Mouse (Mus musculus) kidney, postnatal 14 days (tissue): ENCODE measurements around the gene Rgs6.

Source experiments
- DNase-seq: peaks from one replicate; pipeline ENCODE4 v3.0.0; 2022; ENCODE audit warnings: mixed read lengths

The Rgs6 gene

DNA sequence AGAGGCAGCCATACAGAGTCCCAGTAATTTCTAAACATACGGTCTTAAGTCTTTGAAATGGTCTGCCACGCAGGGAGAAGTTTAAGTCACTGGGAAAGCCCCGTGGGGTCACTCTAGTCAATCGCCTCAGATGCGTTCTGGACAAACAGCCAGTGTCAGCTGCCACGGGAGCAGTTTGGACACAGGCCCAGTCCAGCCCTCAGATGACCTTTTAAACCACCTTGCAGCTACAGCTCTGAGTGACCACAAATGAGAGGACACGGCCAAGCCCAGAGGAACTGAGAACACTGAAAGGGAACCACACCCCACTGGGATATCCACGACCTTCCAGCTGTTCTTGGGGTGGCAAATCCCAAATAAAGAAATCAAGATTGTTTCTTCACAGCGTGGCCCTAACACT, 512.3 kb downstream of the Rgs6 start:
- peak; percentile 60 for DNase-seq

DNA sequence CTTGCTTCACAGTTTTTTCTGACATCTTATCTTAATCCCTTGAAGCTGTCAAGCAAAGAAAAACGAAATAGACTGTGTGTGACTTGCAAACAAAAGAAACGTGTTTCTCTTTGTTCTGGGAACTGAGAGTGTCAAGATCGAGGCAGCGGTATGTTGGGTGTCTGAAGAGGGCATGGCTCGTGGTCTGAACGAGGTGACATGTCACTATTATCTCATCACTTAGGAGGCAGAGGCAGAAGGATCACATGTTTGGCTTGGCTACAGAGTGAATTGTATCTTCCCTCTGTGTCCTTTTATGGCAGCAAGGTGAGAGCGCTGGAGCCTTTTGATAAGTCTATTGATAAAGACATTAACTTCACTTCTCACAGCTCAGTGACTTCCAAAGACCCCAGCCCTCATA, 512.8 kb downstream of the Rgs6 start:
- DNase-seq, result no peak

DNA sequence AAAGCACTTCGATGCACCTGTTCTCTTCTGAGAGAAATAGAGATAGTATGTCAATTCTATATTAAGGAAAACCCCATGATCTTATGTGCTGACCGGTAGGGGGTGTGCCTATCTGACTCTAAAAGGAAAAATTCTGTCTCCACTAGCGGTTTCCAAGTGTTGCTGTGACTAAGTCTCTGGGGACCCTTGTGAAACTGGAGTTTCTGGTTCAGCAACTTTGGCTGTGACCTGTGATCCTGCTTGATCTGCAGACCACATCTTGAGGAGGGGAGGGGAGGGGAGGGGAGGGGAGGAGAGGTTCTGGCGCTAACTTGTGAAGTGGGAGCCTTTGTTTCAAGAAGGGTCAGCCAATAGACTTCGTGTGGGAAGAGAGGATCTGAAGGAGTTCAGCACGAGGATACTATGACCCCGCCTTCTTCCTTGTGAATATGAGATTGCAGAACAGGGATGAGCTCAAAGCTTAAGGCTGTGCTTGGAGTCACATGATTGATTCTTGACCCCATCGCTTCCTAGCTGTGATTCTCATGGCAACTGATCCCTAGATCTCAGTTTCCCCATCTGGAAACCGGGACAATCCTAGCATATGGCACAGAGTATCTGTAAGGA, 517.5 kb downstream of the Rgs6 start:
- DNase-seq, result peak; percentile 26

DNA sequence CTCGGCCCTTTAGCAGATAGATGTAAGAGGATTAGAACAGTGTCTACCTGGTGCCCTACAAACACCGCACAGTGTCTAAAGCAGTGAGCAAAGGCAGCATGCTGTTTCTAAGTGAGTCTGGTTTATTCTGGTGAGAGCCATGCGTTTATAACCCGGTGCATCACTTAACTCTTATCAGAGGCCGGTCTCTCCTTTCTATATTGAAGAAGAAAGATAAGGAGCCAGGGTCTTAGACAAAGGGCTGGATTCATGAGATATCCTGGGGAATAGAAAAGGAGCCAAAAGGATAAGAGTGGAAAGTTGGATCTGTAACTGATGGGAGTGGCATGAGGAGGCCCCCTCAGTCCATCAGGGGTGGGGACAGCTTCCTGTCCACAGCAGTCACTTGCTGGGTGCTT, 518.0 kb downstream of the Rgs6 start:
- DNase-seq, result no peak

DNA sequence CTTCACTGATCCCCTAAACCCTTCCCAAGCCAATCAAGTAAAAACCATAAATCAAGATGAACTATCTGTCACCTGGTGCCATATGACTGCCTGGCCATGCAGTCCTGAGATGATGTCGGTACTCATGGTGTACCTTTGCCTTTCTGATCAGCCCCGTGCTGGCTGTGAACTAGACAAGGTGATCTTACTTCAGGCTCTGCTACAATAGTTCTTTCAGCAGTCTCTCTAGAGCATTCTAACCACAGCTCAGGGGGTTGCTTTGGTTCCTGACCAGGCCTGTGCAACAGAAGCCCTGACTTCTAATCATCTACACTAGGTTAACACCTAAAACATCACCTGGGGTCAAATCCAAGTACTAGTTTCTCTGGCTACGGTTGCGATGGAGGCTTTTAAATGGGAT, 521.4 kb downstream of the Rgs6 start:
- DNase-seq, result no peak

DNA sequence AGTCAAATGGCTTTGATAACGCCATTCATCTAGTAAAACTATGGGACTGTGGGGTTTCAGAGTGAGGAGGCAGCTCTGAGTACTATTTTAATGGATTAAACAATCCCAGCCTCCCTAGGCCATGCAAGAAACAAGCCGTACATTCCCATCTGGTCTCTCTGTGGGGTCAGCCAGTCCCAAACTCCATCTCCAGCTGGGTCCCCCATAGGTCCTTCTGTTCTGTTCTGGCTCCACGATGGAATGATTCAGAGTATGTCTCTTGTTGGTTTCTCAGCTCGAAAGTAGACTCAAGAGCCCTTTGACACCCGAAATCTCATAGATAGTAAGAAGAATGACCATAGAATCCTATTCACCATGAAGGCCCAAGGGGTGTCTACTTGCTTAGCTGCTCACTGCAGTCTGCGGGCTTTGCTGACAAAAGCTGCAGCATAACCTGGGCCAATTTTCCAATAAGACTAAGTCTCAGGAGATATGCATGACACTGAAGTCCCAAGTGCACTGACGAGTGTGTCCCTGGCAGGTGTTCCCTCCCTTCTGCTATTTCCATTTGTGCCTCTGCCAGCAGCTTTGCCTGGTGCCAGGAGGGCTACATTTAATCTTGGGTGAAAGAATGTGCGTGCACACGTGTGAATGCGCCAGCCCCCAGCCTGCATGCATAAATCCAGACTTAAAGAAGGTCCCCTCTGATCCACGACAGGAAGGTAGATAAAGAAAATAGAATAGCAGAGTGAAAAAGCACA, 522.0 kb downstream of the Rgs6 start:
- peak; percentile 21 for DNase-seq

DNA sequence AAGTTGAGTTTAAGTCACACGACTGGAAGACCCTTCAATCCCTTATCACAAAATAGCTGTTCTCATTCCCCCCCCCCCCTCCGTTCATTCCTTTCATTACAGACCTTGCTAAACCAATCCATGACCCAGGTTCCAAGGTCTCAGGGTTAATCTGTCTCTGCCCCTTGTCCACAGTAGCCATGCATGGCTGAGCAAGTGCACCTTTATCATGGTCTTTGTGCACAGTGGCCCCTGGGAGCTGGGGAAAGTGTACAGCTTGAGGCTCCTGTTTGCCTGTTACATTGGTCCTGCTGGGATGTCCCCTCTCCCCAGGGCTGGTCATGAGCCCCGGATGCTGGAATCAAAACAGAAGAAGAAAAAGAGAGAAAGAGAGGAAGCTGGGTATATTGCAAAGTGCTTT, 522.6 kb downstream of the Rgs6 start:
- DNase-seq, result peak; percentile 26

DNA sequence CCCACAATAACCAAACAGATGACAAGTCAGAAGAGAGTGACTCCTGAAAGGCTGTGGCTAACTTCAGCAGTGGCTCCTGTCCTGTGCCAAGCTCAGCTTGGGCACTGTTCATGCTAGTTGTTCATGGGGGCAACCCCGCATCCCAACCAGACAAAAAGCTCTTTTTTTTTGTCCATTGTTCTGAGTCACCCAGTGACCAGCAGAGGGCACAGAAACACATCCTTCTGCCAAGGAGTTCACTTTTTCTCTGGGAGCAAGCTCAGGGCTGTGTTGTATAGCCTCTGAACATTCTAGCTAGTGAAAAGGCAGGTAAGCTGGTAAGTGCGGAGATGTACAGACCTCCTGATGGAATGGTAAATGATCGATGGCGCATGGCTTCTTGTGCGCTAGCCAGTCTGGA, 524.2 kb downstream of the Rgs6 start:
- no peak for DNase-seq

DNA sequence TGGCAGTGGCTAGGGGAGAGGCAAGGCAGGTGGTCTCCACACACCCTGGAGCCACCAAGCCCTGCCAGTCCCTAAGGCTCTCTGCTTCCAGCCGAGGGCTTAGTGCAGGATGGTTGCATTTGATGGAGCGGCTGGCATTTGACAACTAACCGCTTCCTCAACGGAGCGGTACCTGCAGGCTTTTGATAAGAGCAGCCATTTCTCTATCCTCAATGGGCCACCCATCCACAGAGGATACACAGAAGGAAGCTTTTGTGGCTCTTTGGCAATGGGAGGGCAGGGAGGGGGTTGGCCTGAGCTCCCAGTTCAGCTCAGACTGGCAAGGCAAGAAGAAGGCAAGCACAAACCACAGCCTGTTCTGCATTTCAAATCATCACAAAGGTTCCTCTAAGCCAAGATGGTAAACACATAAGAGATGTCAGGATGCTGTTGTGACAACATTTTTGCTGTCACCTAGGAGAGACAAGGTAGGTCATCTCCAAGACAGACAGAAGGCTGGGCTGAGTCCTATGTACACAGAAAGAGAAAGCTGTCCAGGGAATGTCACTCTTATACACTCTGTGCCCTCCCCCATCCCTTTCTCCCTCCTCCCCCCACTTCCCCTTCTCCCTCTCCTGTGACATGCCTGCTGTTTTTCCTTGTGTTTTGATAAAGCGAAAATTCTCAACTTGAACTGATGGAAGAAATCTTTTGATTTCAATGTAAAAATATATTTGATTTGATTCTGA, 525.0 kb downstream of the Rgs6 start:
- DNase-seq, result no peak

DNA sequence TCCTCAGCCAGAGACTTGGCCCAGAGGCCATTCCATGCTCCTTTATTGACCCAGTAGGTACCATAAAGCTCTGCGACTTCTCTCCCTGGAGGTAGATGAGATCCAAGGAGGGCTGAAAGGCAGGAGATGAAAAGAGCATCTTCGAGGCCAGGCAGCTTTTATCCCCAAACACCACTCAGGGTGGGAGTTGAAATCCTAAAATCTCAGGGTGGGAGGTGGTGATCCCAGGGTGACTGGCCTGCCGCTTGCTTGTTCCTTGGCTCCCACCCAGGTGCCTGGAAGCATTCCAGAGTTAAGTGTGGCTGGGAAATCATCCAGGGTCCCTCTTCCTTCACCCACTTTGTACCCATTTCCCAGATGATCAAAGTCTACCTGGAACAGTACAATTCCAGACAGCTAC, 525.9 kb downstream of the Rgs6 start:
- no peak for DNase-seq

DNA sequence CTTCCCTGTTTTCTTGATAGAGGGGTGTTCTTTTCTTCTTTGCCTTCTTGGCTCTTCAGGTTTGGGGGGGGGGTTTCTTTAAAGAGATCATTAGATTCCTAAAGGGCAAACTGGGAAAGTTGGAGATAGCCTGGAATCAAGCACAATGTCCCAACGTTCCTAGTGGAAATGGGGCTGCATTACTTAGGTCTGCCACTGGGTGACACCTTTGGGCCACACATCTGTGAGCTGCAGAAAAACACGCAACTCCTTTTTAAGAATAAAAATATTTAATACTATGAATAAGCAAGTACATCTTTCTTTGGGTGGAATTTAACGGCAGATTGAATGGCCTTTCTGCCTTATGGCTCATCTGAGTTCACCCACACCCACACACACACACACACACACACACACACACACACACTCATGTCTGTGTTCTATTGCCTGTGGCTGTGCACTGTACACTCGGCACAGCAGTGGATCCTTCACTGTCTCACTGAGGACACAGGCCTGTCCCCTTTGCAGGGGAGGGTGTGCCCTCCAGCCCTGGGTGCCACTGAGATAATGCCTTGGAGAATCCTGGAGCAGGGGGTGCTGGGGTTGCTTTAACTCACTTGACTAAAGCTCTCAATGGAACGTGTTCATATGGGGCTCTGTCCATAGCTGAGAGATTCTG, 526.4 kb downstream of the Rgs6 start:
- peak; percentile 75 for DNase-seq

DNA sequence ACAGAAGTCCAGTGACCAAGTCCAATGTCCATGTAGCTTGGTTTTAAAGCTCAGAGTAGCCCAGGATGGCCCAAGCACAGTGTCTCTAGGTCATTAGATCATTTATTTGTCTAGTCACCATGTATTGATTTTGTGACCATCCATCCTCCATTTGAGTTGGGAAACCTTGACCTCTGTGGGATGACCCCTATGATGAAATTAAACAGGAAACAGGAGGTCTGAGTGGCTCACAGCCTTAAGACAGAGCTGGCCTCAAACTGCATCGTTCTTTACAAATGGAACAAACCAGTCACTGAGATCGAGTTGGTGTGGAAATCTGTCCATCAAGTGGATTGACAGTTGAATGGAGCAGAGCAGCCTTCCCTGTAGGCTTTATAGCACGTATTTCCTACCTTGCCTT, 536.0 kb downstream of the Rgs6 start:
- DNase-seq, result no peak

DNA sequence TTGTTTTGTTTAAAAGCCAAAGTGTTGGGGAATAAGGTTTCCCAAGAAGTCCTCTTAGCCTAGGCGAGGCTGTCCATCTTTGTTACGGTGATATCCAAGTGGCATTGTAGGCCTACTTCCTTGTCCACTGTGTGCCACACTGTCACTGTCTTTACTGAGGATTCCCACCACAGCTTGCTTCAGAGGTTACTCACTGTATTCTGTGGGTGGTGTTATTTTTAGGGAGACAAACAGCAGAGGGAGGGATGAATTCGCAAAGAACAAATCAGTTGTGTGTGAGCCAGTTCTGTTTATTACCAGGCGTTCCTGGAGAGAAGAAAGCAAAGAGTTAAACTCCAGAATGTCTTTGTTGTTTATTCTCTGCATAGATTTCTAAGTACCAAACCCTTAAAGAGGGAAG, 537.2 kb downstream of the Rgs6 start:
- no peak for DNase-seq

DNA sequence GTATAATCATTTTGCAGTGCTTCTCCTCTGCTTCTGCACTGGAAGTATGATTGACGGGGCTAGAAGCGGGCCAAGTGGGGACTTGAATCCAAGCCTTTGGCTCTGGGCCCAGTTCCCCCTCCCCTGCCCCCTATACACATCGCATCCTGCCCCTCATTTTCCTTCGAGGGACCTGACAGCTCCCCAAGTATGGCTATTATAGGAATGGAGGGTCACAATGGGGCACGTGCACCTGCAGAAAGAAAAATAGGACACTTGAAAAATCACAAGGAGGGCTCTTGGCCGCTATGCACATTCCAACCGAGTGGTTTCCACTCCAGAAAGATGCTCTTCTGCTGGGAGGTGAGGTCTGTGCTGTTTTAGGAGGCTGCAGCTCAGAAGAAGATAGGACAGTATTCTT, 538.8 kb downstream of the Rgs6 start:
- DNase-seq, result no peak

DNA sequence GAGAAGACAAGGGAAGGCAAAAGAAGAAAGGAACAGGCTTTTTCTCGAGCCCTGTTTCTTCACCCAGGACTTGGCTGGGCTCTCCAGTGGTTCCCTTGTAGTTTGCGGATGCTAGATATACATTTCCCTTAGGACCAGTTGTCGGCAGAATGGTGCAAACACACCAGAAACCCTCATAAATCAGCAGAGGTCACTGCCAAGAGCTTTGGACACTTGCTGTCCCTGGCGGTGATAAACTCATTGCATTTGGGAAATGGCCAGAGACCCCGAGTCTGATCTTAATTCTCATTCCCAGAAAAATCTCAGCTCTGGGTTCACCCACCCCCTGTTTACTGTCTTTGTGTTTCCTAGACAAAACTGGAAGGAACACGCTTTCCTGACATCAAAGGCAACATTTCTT, 539.9 kb downstream of the Rgs6 start:
- peak; percentile 69 for DNase-seq

DNA sequence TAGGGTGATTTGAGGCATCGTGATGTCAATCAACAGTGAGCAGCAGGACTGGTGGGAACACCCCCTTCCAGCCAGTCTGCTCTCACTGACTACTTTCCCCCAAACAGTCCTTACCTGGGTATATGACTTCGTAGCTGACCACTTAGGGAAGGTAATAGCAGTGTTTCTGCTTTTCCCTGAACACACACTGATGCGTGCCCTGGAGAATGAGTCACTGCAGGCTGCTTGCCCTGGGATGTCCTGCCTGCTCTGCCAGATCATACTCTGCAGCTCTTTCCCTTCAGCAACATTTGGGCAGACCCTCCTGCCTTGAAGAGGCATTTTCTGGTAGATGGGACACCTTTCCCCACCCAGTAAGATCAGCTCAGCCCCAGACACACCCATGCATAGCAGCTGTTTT, 540.5 kb downstream of the Rgs6 start:
- DNase-seq, result no peak

DNA sequence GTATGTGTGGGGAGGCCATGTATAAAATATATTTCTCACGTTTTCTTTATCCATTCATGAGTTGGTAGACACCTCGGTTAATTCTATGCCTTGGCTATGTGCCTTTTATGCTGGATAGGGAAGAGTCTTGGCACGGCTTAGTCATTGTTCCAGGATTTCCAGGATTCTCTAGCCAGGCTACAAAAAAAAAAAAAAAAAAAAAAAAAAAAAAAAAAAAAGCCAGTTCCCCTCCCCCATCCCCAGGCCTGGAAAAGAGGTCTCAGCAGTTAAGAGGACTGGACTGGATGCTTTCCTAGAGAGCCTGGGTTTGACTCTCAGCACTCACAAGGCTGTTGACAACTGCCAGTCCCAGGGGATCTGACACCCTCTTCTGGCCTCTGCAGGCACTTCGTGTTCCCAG, 543.3 kb downstream of the Rgs6 start:
- DNase-seq, result no peak

DNA sequence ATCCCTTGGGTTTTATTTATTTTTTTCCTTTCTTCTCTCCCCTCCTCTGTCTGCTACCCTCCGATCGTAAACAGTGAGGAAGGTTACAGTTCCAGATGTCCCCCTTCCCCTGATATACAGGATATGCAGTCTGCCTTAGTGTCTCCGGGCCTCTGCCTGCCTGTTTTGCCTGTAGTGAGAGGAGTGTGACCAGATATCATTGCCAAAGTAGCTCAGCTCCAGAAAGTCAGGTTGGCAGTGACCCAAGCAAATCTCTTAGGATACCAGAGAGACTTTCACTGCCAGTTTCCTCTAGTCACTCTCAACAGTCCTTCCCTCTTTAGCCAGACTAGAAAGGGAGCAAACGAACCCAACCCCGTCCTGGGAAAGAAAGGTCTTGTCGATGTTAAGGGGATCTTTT, 545.7 kb downstream of the Rgs6 start:
- peak; percentile 57 for DNase-seq

DNA sequence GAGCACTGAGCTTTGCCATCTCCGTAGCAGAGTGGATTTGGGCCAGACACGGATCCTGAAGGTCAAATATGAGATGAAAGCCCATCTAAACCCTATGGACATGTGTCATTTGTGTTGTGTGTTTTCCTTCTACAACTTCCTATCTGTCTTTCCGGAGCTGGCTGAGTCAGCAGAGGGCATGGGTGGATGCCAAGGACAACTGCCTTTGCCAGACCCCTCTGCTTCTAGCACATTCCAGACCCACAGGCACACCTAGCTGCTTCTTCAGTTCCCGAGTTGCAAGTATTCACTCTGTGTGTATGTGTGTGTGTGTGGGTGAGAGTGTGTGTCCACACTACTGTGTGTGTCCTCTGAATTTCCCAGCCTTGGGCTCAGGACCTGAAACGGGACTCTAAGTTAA, 547.9 kb downstream of the Rgs6 start:
- DNase-seq, result no peak

DNA sequence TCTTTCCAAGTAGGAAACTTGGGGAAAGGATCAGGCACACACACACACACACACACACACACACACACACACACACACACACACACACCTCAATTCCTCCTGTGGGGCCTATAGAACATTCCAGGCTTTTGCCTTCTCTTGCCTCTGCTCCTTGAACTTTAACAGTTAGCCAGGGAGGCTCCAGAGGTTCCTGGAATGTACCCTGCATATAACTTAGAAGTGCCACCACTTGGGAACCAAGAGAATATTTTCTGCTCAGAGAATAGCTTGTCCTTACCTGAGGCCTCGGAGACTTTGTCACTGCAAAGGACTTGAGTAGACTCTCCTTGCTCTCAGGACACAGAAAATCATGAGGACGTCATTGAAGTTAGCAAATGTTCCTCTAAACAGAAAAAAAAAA, 548.4 kb downstream of the Rgs6 start:
- no peak for DNase-seq

DNA sequence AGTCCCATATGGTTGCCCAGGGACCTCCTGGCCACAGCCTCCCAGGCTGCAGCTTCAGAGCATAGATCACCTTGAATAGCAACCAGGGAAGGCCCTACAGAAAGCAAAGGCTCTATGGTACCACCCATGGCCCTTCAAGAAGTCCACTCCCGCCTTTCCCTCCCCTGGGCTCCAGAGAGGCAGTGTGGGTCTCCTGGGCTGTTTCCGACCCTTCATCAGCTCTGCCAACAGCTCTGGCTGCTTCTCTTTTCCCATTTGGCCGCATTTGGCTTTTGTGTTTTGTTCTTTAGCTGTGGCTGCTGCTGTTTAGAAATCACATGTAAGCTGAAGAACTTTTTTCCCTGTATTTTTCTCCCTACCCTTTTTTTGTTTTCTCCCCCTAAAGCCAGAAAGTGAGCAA, 548.9 kb downstream of the Rgs6 start:
- DNase-seq, result no peak

DNA sequence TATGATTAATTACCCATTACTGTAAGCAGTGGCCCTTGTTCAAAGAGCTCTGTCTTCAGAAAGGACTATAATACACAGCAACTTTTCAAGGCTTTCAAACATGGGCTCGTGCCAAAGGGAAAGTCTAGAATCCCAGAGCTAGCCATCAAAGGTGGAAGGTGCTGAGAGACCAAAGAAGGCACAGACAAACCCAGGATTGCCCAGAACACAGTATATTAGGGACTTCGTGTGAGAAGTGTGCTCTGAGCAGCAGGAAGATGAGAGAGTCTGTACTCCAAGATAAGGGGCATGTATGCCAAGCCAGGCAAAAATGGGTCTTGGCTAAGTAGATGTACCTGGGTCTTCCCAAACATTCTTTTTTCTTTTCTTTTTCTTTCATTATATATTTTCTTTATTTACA, 553.1 kb downstream of the Rgs6 start:
- no peak for DNase-seq

DNA sequence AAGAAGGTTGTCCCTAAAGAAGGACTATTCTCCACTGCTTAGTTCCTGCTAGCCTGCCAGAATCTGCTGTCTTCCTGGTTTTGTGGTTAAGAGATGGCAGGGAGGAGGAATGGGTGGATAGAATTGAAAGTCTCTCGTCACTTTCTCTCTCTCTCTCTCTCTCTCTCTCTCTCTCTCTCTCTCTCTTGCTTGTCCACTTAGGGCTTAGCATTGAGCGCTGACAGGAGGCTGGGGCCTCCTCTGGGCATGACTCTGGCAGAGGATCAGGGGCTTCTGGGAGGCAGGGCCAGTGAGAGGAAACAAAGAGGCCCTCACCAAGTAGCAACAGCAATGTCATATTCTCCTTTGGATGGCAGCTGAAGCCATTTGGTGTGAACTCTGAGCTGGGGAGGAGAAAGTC, 554.4 kb downstream of the Rgs6 start:
- no peak for DNase-seq

DNA sequence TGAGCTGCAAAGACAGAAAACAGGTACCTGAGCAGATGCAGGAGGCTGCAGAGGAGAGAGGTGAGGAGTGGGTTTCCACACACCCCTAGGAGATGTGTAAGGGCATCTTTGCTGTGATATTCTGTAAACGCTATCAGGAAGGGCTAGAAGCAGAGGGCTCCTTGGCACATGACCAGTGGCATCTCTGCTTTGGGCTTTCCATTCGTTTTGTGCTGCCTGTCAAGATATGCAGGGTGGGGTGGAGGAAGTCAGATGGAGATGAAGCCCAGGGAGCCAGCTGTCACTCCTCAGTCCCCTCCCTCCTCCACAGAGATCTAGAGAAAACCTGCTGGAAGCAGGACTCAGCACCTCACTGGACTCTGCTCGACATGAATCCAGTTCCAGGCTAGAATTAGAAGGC, 555.0 kb downstream of the Rgs6 start:
- peak; percentile 24 for DNase-seq
